Mouse (Mus musculus) intestine, postnatal 0 days (tissue): ENCODE data around the gene Plekhd1. TPM values are rescaled to one million over a fixed set of nuclear protein-coding genes. Genes with fewer than 3 reads are reported as not detected.

ENCODE experiments used
- ATAC-seq: fragments of 200-750 bp; cut with Nextera tagmentation; 2 replicates; pipeline ENCODE4 v1.8.0; 2017; ENCODE audit warnings: mild to moderate bottlenecking, moderate TSS enrichment, moderate library complexity
- H3K27ac ChIP-seq: fragments of 300-500 bp; sonication (generic); 2 replicates; pipeline ENCODE4 v1.5.1; 2014; ENCODE audit warnings: mild to moderate bottlenecking, low read depth, low read length, moderate library complexity
- H3K27me3 ChIP-seq: fragments of 300-500 bp; sonication (generic); replicated peaks from 2 replicates; pipeline ENCODE4 v1.6.1; 2014; ENCODE audit warnings: low read length, mixed read lengths; ENCODE audit not compliant: control insufficient read depth, insufficient read depth
- H3K36me3 ChIP-seq: fragments of 300-500 bp; sonication (generic); 2 replicates; pipeline ENCODE4 v1.6.1; 2014; ENCODE audit warnings: mild to moderate bottlenecking, moderate library complexity; ENCODE audit not compliant: control insufficient read depth, insufficient read depth
- H3K4me1 ChIP-seq: fragments of 300-500 bp; sonication (generic); replicated peaks from 2 replicates; pipeline ENCODE4 v1.6.1; 2014; ENCODE audit warnings: antibody characterized with exemption, low read length, mixed read lengths; ENCODE audit not compliant: control insufficient read depth, insufficient read depth
- H3K4me2 ChIP-seq: fragments of 300-500 bp; sonication (generic); replicated peaks from 2 replicates; pipeline ENCODE4 v1.6.1; 2014; ENCODE audit warnings: low read depth, mild to moderate bottlenecking, moderate library complexity
- H3K4me3 ChIP-seq: fragments of 300-500 bp; sonication (generic); 2 replicates; pipeline ENCODE4 v1.5.1; 2014; ENCODE audit warnings: low read depth, low read length
- H3K9ac ChIP-seq: fragments of 300-500 bp; sonication (generic); 2 replicates; pipeline ENCODE4 v1.6.1; 2014; ENCODE audit warnings: mild to moderate bottlenecking, low read depth, low read length
- H3K9me3 ChIP-seq: fragments of 300-500 bp; sonication (generic); 2 replicates; pipeline ENCODE4 v1.6.1; 2016; ENCODE audit warnings: mixed run types; ENCODE audit not compliant: control insufficient read depth
- CTCF ChIP-seq: sonication (generic); IDR thresholded peaks from 2 replicates; pipeline ENCODE4 v1.5.1; 2016; ENCODE audit warnings: low read depth, mild to moderate bottlenecking, control low read depth, antibody characterized with exemption, moderate library complexity
- WGBS: fragments of 180-500 bp; shearing (Covaris S2); extraction: QIAGEN DNeasy Blood & Tissue Kit; methylation state at CpG from one replicate; pipeline ENCODE4 v1.1.7; 2014; 5-methylcytosine and 5-hydroxymethylcytosine counted together
- polyA plus RNA-seq: library from polyadenylated mRNA; unstranded; fragments of >200 nt; fragmentation: Nextera tagmentation; extraction: Ambion mirVana; gene quantifications from 2 replicates; pipeline ENCODE4 v1.2.1, GENCODE M21; 2015

Plekhd1 gene
- polyA plus RNA-seq, 1 experiment from 2014 or later: 1.5 TPM

DNA sequence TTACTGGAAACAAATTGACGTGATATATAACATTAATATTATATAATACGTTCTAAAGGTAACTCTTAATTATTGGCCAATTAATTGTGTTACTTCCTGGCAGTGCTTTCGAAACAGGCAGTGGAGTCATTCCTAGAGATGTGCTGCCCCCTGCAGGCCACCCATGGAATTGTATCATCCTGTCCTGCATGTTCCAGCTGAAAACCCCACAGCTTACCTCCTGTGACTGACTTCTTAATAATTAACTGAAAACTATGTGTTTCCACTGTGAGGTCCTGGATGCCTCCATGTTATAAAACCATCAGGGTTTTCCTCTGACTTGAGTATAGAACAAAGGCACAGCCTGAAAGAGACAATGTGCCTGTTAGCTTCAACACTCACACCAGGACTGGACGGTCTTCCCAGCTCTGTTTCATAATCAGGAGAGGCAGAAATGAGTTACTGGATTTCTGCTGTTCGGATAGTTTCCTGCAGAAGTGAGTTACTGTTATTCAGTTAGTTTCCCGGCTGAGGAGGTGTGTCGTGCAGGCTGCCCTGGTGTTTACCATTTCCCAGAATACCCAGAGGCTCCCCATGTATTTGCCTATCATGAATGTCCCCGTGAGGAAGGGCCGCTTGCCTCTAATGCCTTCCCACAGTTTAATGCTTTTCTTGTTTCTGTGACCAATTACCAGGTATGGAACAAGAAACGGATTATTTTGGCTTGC, 32.6 kb downstream of the Plekhd1 start:
- peak; percentile 59; the same call in 1 of the 2 replicates for ATAC-seq
- Histone ChIP-seq H3K36me3 (no peaks in the 10 kb centered on the region), H3K27ac (no peak overlapping the region), H3K4me2 (peak overlapping the region; percentile 49), H3K4me3 (0 out of 2 replicates have a peak overlapping the region, but pooled peaks have one; percentile 7), H3K27me3 (no peaks in the 10 kb centered on the region), H3K4me1 (no peaks in the 10 kb centered on the region), H3K9ac (no peak overlapping the region), H3K9me3 (no peaks in the 10 kb centered on the region)
- WGBS: 14% methylated on average over 10 of the region's 10 CpGs
- peak; percentile 92 for TF ChIP-seq CTCF

DNA sequence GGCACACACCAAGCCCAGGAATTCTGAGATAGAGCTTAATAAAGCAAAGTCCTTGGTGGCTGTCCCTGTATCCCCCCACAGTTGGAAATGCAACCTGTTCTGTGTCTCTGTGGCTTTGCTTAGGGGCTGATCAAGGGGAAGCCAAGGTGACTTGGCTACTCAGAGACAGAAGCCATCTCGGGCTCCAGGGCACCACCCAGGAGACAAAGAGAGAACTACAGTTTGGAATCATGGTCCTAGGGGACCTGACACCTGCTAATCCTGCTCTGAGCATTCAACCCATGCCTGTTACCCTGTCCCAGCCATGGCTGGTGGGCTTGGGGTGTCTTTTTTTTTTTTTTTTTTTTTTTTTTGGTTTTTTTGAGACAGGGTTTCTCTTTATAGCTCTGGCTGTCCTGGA, 35.8 kb downstream of the Plekhd1 start:
- WGBS: 29% methylated on average over 1 of the region's 1 CpGs
- no peak for ATAC-seq

GRCm38 (mm10) chr12:80728814-80729213, 36.4 kb downstream of the Plekhd1 start:
- TF ChIP-seq CTCF: peak; percentile 74
- Histone ChIP-seq H3K27me3 (no peaks in the 10 kb centered on the region), H3K36me3 (no peaks in the 10 kb centered on the region), H3K4me3 (no peak overlapping the region), H3K9ac (no peak overlapping the region), H3K9me3 (no peaks in the 10 kb centered on the region), H3K4me2 (no peak overlapping the region), H3K4me1 (no peaks in the 10 kb centered on the region), H3K27ac (no peak overlapping the region)
- 46% methylated on average over 2 of the region's 2 CpGs for WGBS
- no peak for ATAC-seq

More for the DNA sequence above, 35.8 kb downstream of the Plekhd1 start:
- H3K4me1 ChIP-seq: no peaks in the 10 kb centered on the region
- H3K27me3 ChIP-seq: no peaks in the 10 kb centered on the region
- TF ChIP-seq CTCF: no peak
- no peaks in the 10 kb centered on the region for H3K9me3 ChIP-seq
- no peak overlapping the region for H3K9ac ChIP-seq
- H3K27ac ChIP-seq: no peak overlapping the region
- no peak overlapping the region for H3K4me3 ChIP-seq
- H3K36me3 ChIP-seq: no peaks in the 10 kb centered on the region
- no peak overlapping the region for H3K4me2 ChIP-seq

- no peak overlapping the region for H3K4me2 ChIP-seq
- no peaks in the 10 kb centered on the region for H3K9me3 ChIP-seq
- no peak overlapping the region for H3K9ac ChIP-seq
- H3K36me3 ChIP-seq: no peaks in the 10 kb centered on the region
- ATAC-seq: no peak
- no peaks in the 10 kb centered on the region for H3K4me1 ChIP-seq
- no peak overlapping the region for H3K27ac ChIP-seq
- TF ChIP-seq CTCF: no peak
- WGBS: 68% methylated on average over 12 of the region's 12 CpGs
- H3K27me3 ChIP-seq: no peaks in the 10 kb centered on the region
- no peak overlapping the region for H3K4me3 ChIP-seq
Measured at GRCm38 (mm10) chr12:80729758-80730530, 37.6 kb downstream of the Plekhd1 start.

GRCm38 (mm10) chr12:80730567-80730966, 38.2 kb downstream of the Plekhd1 start:
- no peaks in the 10 kb centered on the region for H3K9me3 ChIP-seq
- H3K9ac ChIP-seq: no peak overlapping the region
- H3K4me3 ChIP-seq: no peak overlapping the region
- peak; percentile 61 for ATAC-seq
- TF ChIP-seq CTCF: peak; percentile 86
- H3K36me3 ChIP-seq: no peaks in the 10 kb centered on the region
- WGBS: 8% methylated on average over 9 of the region's 9 CpGs
- H3K4me2 ChIP-seq: 0 out of 2 replicates have a peak overlapping the region, but pooled peaks have one; percentile 32
- no peaks in the 10 kb centered on the region for H3K4me1 ChIP-seq
- no peak overlapping the region for H3K27ac ChIP-seq
- H3K27me3 ChIP-seq: no peaks in the 10 kb centered on the region
